Mouse (Mus musculus) CH12.LX (cell line): ENCODE measurements around the gene Mst1. TPM values are rescaled to one million over a fixed set of nuclear protein-coding genes. Genes with fewer than 3 reads are reported as not detected.

Experiments used
- DNase-seq: peaks from one replicate; pipeline ENCODE4 v3.0.0-alpha.2; 2013; ENCODE audit errors: extremely low read depth
- H3K27ac ChIP-seq: 2 replicates; pipeline ENCODE4 v1.5.1; 2012; ENCODE audit warnings: low read depth, mild to moderate bottlenecking, control low read depth, moderate library complexity; ENCODE audit not compliant: insufficient read depth
- H3K27me3 ChIP-seq: replicated peaks from 2 replicates; pipeline ENCODE3; 2012; ENCODE audit warnings: inconsistent platforms
- H3K36me3 ChIP-seq, 2 experiments: replicated peaks in 1 of 2; 2 replicates each; pipeline versions ENCODE3 to v1.6.1; 2012; ENCODE audit warnings: inconsistent platforms in 1 of 2, low read length in 1 of 2, mild to moderate bottlenecking in 1 of 2, mixed read lengths in 1 of 2, moderate library complexity in 1 of 2; ENCODE audit not compliant: control insufficient read depth in 1 of 2, insufficient read depth in 1 of 2
- H3K4me1 ChIP-seq, 2 experiments: 2 replicates each; pipeline ENCODE4 v1.6.1; 2012; ENCODE audit warnings: inconsistent platforms in 1 of 2, moderate library complexity in 1 of 2; ENCODE audit not compliant: insufficient read depth in 2 of 2, control insufficient read depth in 1 of 2
- H3K4me2 ChIP-seq: 2 replicates; pipeline ENCODE4 v1.6.1; 2012; ENCODE audit warnings: low read depth, mild to moderate bottlenecking, control low read depth; ENCODE audit not compliant: poor library complexity, insufficient read depth, severe bottlenecking
- H3K4me3 ChIP-seq, 3 experiments: fragments of 150-350 bp in 1 of 3; sonication (generic) in 1 of 3; replicated peaks in 1 of 3; 2 replicates each; pipeline versions ENCODE3 to v1.5.1; 2011 to 2012; ENCODE audit warnings: low read depth in 2 of 3, low read length in 2 of 3, mild to moderate bottlenecking in 2 of 3, moderate library complexity in 2 of 3, control low read depth in 1 of 3, improper control_type of control experiment in 1 of 3, inconsistent platforms in 1 of 3, mixed read lengths in 1 of 3; ENCODE audit not compliant: poor library complexity in 1 of 3
- H3K79me2 ChIP-seq: replicated peaks from 2 replicates; pipeline ENCODE4 v1.6.1; 2012; ENCODE audit warnings: mild to moderate bottlenecking, moderate library complexity; ENCODE audit not compliant: control insufficient read depth, poor library complexity, insufficient read depth, severe bottlenecking; ENCODE audit errors: extremely low read depth
- H3K9ac ChIP-seq: 2 replicates; pipeline ENCODE4 v1.6.1; 2012; ENCODE audit warnings: low read depth, mild to moderate bottlenecking, control low read depth, moderate library complexity; ENCODE audit not compliant: insufficient read depth
- H3K9me3 ChIP-seq: replicated peaks from 2 replicates; pipeline ENCODE3; 2012; ENCODE audit warnings: low read length, inconsistent platforms, mixed read lengths
- CTCF ChIP-seq, 2 experiments: IDR thresholded peaks in 1 of 2; conservative IDR thresholded peaks in 1 of 2; 2 replicates each; pipeline ENCODE4 v1.5.1; 2011 to 2012; ENCODE audit warnings: low read depth in 2 of 2, low read length in 2 of 2, improper control_type of control experiment in 1 of 2, inconsistent platforms in 1 of 2, mild to moderate bottlenecking in 1 of 2, moderate library complexity in 1 of 2
- EP300 ChIP-seq: IDR thresholded peaks from 2 replicates; pipeline ENCODE4 v1.6.1; 2011; ENCODE audit warnings: low read length, improper control_type of control experiment
- HCFC1 ChIP-seq: IDR thresholded peaks from 2 replicates; pipeline ENCODE4 v1.6.1; 2012; ENCODE audit warnings: low read depth, mild to moderate bottlenecking, inconsistent platforms, low read length, improper control_type of control experiment
- IRF4 ChIP-seq: IDR thresholded peaks from 2 replicates; pipeline ENCODE4 v1.6.1; 2014; ENCODE audit warnings: low read depth, mild to moderate bottlenecking, inconsistent platforms, low read length, improper control_type of control experiment
- KAT2A ChIP-seq: IDR thresholded peaks from 2 replicates; pipeline ENCODE4 v1.6.1; 2012; ENCODE audit warnings: low read length, improper control_type of control experiment, inconsistent platforms; ENCODE audit not compliant: insufficient replicate concordance
- MAFK ChIP-seq: IDR thresholded peaks from 2 replicates; pipeline ENCODE4 v1.6.1; 2011; ENCODE audit warnings: low read length, improper control_type of control experiment; ENCODE audit not compliant: insufficient replicate concordance
- POLR2AphosphoS2 ChIP-seq: IDR thresholded peaks from 2 replicates; pipeline ENCODE4 v1.6.1; 2011; ENCODE audit warnings: low read depth, low read length, improper control_type of control experiment
- RAD21 ChIP-seq: IDR thresholded peaks from 2 replicates; pipeline ENCODE4 v1.6.1; 2011; ENCODE audit warnings: low read depth, mild to moderate bottlenecking, low read length, improper control_type of control experiment, moderate library complexity
- SMC3 ChIP-seq: IDR thresholded peaks from 2 replicates; pipeline ENCODE4 v1.6.1; 2011; ENCODE audit warnings: low read depth, low read length, improper control_type of control experiment
- USF1 ChIP-seq: IDR thresholded peaks from 2 replicates; pipeline ENCODE4 v1.6.1; 2014; ENCODE audit warnings: low read depth, mild to moderate bottlenecking, inconsistent platforms, low read length, improper control_type of control experiment
- USF2 ChIP-seq: conservative IDR thresholded peaks from 2 replicates; pipeline ENCODE4 v1.6.1; 2011; ENCODE audit warnings: low read depth, low read length, improper control_type of control experiment
- ZC3H11A ChIP-seq: IDR thresholded peaks from 2 replicates; pipeline ENCODE4 v1.6.1; 2012; ENCODE audit warnings: low read depth, mild to moderate bottlenecking, inconsistent platforms, low read length, improper control_type of control experiment
- ZNF384 ChIP-seq: IDR thresholded peaks from 2 replicates; pipeline ENCODE4 v1.6.1; 2012; ENCODE audit warnings: low read depth, low read length, improper control_type of control experiment, inconsistent platforms
- dilution Hi-C: fragments of 300-500 bp; cut with MboI; formaldehyde crosslinking; loops from 2 replicates; pipeline ENCODE4 v1.14.3; 2020; ENCODE audit warnings: low sequenced_read_pairs; ENCODE audit not compliant: extremely low pct_unique_long_range_greater_than_20kb, extremely low pct_ligation_motif_present
- in situ Hi-C: fragments of 300-500 bp; cut with MboI; formaldehyde crosslinking; loops from 3 replicates; pipeline ENCODE4 v1.14.3; 2019; ENCODE audit warnings: low sequenced_read_pairs, low pct_ligation_motif_present, low pct_unique_long_range_greater_than_20kb, mixed read lengths
- polyA plus RNA-seq: library from polyadenylated mRNA; unstranded; fragments of >175 nt; gene quantifications from 2 replicates; pipeline ENCODE4 v1.2.1, GENCODE M21; 2012; ENCODE audit warnings: low read depth; ENCODE audit not compliant: insufficient read length
- total RNA-seq, 2 experiments: library from RNA; depleted of rRNA; stranded (reverse); fragments of 300-350 nt in 1 of 2; fragments of >200 nt in 1 of 2; gene quantifications; 2 replicates each; pipeline ENCODE4 v1.2.3; 2012 to 2014

Mst1 gene
- total and polyA plus RNA-seq, 3 experiments = 16.9 to 59.6 (median 21.4) TPM

- Histone ChIP-seq H3K36me3 (peaks cover 4 to 95% of the 10 kb centered on the region in 2 experiments), H3K27me3 (no peaks in the 10 kb centered on the region), H3K27ac (no peak overlapping the region), H3K9ac (no peak overlapping the region), H3K4me3 (no peak overlapping the region), H3K9me3 (no peaks in the 10 kb centered on the region), H3K79me2 (no peaks in the 10 kb centered on the region), H3K4me1 (peaks cover 0 to 16% of the 10 kb centered on the region in 2 experiments; a peak in 2 of 4 replicates), H3K4me2 (no peak overlapping the region)
- TF ChIP-seq EP300 (no peak), ZNF384 (no peak), USF2 (no peak), POLR2AphosphoS2 (no peak), MAFK (no peak), RAD21 (no peak), USF1 (no peak), SMC3 (no peak), IRF4 (no peak)
- dilution Hi-C loops (no loop called here), in situ Hi-C loops (no loop called here)
- no peak for DNase-seq
Observed at GRCm38 (mm10) chr9:108111593-108112121, 31.4 kb downstream of the Mst1 start.

- Histone ChIP-seq H3K27ac (no peak overlapping the region), H3K79me2 (no peaks in the 10 kb centered on the region), H3K36me3 (peaks cover 4 to 88% of the 10 kb centered on the region in 2 experiments), H3K9me3 (no peaks in the 10 kb centered on the region), H3K9ac (no peak overlapping the region), H3K4me1 (peaks cover 0 to 4% of the 10 kb centered on the region in 2 experiments; a peak in 1 of 4 replicates), H3K4me3 (no peak overlapping the region), H3K27me3 (no peaks in the 10 kb centered on the region), H3K4me2 (no peak overlapping the region)
- DNase-seq = no peak
- in situ Hi-C loops = no loop called here
- TF ChIP-seq HCFC1 = no peak
- no peak for TF ChIP-seq ZC3H11A
- TF ChIP-seq ZNF384 = no peak
- TF ChIP-seq CTCF (conservative IDR thresholded peaks at IDR 0.05 in 1 of 2, IDR thresholded peaks at IDR 0.05 in 1 of 2; ENCODE audit: low read depth in 2 of 2, low read length in 2 of 2) = no peak
- TF ChIP-seq KAT2A = no peak
- dilution Hi-C loops = no loop called here
Observed at GRCm38 (mm10) chr9:108112719-108113340, 32.6 kb downstream of the Mst1 start.
